Mouse (Mus musculus) CH12.LX (cell line): ENCODE measurements at regions not wholly inside any gene's neighbourhood (a gene's known extent, or its start where the extent isn't known, plus 50 kb on each side); places are given as distances from the start of the nearest gene placed in this dataset.

Experiments
- CTCF ChIP-seq, 2 experiments: IDR thresholded peaks in 1 of 2; conservative IDR thresholded peaks in 1 of 2; 2 replicates each; pipeline ENCODE4 v1.5.1; 2011 to 2012; ENCODE audit warnings: low read depth in 2 of 2, low read length in 2 of 2, improper control_type of control experiment in 1 of 2, inconsistent platforms in 1 of 2, mild to moderate bottlenecking in 1 of 2, moderate library complexity in 1 of 2
- ELF1 ChIP-seq: IDR thresholded peaks from 2 replicates; pipeline ENCODE4 v1.6.1; 2014; ENCODE audit warnings: low read depth, mild to moderate bottlenecking, inconsistent platforms, low read length, improper control_type of control experiment
- EP300 ChIP-seq: IDR thresholded peaks from 2 replicates; pipeline ENCODE4 v1.6.1; 2011; ENCODE audit warnings: low read length, improper control_type of control experiment
- MAFK ChIP-seq: IDR thresholded peaks from 2 replicates; pipeline ENCODE4 v1.6.1; 2011; ENCODE audit warnings: low read length, improper control_type of control experiment; ENCODE audit not compliant: insufficient replicate concordance
- MXI1 ChIP-seq: IDR thresholded peaks from 2 replicates; pipeline ENCODE4 v1.6.1; 2011; ENCODE audit warnings: mild to moderate bottlenecking, low read depth, low read length, improper control_type of control experiment
- NELFE ChIP-seq: IDR thresholded peaks from 2 replicates; pipeline ENCODE4 v1.6.1; 2011; ENCODE audit warnings: low read depth, low read length, improper control_type of control experiment
- POLR2A ChIP-seq: IDR thresholded peaks from 2 replicates; pipeline ENCODE4 v1.6.1; 2011; ENCODE audit warnings: low read depth, mild to moderate bottlenecking, improper control_type of control experiment, low read length
- RCOR1 ChIP-seq: conservative IDR thresholded peaks from 2 replicates; pipeline ENCODE4 v1.6.1; 2012; ENCODE audit warnings: low read depth, mild to moderate bottlenecking, inconsistent platforms, low read length, improper control_type of control experiment
- TBP ChIP-seq: conservative IDR thresholded peaks from 2 replicates; pipeline ENCODE4 v1.6.1; 2011; ENCODE audit warnings: low read depth, low read length, improper control_type of control experiment
- USF1 ChIP-seq: IDR thresholded peaks from 2 replicates; pipeline ENCODE4 v1.6.1; 2014; ENCODE audit warnings: low read depth, mild to moderate bottlenecking, inconsistent platforms, low read length, improper control_type of control experiment
- USF2 ChIP-seq: conservative IDR thresholded peaks from 2 replicates; pipeline ENCODE4 v1.6.1; 2011; ENCODE audit warnings: low read depth, low read length, improper control_type of control experiment

GRCm38 (mm10) chr1:61068112-61068511 lies 90.4 kb downstream of the Icos start:
- TF ChIP-seq RCOR1 (no peak), MXI1 (no peak), USF2 (no peak), MAFK (no peak), EP300 (no peak), POLR2A (no peak), CTCF (conservative IDR thresholded peaks at IDR 0.05 in 1 of 2, IDR thresholded peaks at IDR 0.05 in 1 of 2; ENCODE audit: low read depth in 2 of 2, low read length in 2 of 2) (no peak), USF1 (no peak), TBP (no peak), NELFE (no peak), ELF1 (no peak)
